Mouse (Mus musculus): Measurements from ENCODE around the gene Iqsec3.

The Iqsec3 gene

DNA sequence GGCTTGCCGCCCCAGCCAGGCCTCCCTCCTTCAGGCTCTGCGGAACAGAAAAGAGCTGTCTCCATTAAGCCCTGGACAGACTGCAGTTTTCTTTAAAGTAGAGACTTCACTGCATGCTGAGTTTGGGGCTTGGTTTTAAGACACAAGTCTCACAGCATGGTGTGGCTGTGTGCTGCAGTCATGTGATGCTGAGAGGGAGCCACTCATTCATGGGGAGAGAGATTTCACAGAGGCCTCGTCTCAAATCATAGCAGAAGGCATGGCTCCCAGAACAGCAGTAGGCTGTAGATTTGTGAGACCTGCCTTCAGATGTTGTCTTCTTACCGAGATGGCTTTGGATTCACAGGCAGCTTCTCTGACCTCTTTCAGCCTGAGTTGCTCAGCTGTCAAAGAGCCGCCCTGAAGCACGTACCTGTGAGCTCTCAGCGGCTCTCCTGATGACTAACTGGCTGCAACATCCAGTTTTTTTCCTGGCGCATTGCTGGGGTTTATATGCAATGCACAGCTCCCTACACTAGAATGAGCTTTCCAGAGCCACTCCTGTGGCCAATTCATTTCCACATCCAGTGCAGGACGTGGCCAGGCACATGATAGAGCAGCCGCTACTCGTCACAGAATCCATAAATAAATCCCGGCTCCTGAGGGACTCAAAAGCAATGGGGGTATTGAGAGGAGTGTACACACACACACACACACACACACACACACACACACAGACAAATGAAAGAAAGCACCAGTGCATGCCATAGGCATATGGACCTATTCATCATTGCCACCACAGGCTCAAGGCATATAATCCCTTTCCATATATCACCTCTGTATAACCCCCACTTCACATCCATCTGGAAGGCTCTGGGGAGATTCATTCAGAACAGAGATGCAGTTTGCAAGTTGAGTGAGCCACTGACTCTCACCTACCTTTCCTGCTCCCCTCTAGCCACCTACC lies 18.7 kb downstream of the Iqsec3 start:
- peak; percentile 41 to 52 for DNase-seq

DNA sequence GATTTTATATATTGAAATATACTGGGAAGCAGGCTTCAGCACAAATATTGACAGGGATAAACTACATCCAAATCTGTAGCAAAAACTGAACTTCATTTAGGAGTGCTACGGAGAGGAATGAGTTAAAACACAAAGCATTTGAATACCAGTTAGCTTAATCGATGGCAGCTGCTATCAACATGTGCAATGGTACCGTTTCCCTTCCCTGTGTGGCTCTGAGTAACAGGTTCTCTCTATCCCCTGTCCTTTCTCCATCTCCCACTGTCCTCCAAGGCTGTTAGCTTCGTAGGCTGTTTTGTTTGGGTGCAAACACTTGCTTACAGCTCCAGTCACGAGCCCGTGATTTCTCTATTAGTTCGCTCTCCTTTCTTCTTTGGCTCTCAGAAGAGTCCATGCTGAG lies 19.7 kb downstream of the Iqsec3 start:
- no peak for DNase-seq

- DNase-seq: no peak
These were observed 21.8 kb downstream of the Iqsec3 start for GRCm38 (mm10) chr6:121451703-121452102.

GRCm38 (mm10) chr6:121440696-121441220 lies 32.7 kb downstream of the Iqsec3 start:
- DNase-seq: no peak

- peak in 1 of 2 experiments; percentile 30 for DNase-seq
These were observed 48.6 kb downstream of the Iqsec3 start for GRCm38 (mm10) chr6:121424830-121425229.

- DNase-seq: peak; percentile 19 to 32
These were observed 49.1 kb downstream of the Iqsec3 start for GRCm38 (mm10) chr6:121424403-121424802.

DNA sequence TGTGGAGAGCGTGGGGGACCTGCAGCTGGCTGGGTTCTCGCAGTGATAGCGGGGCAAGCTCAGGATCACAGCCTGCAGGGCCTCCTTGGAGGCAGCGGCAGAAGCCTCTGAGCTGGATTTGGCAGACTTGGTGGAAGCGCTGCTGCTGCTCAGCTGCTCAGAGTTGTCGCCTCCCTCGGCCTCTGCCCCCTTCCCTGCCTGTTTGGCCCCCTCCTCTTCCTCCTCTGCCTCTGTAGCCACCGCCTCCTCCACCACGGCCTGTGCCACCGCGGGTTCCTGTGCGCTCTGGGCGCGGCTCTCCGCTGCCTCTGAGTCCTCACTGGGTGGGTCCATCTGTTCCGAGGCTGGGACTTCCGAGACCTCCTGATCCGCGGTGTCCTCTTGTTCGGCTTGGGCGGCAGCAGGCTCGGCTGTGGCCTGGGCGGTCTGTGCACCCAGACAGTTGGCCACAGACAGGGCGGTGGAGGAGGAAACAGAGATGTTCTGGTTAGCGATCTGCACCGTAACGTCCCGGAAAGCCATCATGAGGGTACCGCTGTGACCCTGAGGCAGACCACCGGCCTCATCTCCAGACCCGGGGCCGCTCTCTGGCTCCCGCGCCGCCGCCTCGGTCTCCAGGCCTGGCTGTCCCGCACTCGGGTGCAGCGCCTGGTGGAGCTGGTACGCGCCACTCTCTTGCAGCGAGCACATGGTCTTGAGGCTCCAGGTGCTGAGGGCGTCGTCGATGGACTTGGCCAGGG lies 60.8 kb downstream of the Iqsec3 start:
- DNase-seq: no peak

DNA sequence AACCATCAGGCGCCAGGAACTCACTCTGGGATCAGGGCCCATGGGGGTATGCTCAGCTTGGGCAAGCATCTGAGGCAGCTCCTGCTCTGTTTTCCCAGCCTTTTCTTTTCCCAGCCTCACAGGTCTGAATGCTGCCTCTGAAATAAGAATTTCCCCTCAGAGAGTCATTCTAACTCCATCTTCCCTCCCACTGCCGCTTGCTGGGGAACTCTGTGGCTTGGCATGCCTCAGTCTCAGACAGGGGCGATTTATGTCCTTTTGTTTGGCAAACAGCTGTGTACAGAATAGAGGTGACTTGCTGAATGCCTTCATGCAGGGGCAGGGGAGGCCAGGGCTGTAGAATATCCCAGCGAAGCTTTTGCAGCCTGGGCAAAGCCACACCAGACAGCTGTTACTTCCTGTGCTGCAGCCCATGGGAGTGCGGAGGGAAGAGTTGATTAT lies 65.9 kb downstream of the Iqsec3 start:
- DNase-seq: no peak

GRCm38 (mm10) chr6:121405311-121405710 lies 68.2 kb downstream of the Iqsec3 start:
- DNase-seq: no peak

- peak in 1 of 2 experiments; percentile 36 for DNase-seq
These were observed 70.7 kb downstream of the Iqsec3 start for GRCm38 (mm10) chr6:121402661-121403244.

DNA sequence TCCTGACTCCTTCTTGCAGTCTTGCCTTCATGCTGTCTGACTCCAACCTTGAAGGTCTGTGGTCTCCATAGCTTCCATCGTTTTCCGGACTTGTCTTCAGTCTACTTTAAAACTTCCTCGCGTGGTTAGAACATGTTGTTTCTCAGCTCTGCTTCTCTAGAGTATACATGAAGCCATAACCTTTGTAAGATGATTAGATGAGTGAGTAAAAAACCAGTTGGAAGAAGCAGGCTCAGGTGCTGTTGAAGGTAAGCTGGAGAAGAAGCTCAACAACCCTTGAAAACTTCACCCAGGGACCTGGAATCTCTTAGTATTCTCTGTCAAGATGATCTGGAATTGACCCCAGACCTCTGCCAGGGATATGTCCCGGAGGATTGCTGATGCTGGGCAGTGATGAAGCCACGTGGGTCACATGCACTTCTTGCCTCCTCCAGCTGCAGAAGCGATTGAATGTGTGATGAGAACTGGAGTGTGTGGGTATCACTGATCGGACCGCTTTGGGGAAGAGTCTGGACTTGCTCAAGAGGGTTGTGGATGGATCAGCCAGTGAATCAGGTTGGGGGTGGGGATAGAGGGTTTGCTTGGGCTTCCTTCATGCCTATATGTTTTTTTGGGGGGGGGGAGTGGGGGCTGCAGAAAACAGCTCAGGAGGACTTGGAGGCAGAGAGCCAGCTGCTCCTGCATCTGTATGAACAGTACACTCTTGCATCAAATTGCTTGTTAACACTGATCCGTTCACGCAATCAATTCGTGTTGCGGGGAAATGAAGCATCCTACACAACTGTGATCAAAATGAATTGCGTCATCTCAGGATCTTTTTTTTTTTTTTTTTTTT lies 71.4 kb downstream of the Iqsec3 start:
- DNase-seq: no peak

DNA sequence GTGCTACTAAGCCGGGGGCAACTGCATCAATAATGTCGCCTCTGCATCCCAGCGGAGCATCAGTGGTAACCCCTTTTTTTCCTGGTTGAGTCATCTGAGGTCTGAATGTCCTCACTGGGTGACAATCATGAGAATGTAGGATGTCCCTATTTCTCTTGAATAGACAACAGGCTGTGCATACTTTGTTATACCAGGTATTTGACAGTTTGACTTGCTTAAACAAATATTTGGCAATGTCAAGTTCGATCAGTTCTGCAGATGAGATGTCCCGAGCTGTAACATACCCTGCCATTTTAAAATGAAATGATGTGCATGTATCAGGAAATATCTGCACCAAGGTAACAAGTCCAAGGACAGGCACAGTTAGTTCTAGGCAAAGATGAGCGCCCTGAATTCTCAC lies 72.3 kb downstream of the Iqsec3 start:
- no peak for DNase-seq

- peak; percentile 22 to 42 for DNase-seq
These were observed 80.7 kb downstream of the Iqsec3 start for GRCm38 (mm10) chr6:121392610-121393252.

DNA sequence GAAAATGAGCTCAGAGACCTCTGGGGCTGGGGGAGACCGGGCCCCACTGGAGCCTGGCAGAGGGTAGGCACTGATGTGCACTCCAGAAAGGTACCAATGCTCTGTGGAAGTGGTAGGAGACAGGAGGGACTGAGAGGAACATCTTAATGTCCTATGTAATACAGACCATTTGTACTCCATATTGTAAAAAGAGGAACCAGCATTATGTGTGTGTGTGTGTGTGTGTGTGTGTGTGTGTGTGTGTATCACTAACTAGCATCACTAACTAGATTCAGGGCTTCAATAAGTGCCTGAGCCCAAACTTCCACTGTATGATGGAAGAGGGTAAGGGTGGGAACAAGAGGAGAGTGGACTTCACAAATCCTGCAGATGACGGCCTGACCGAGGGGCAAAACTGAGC lies 88.1 kb downstream of the Iqsec3 start:
- DNase-seq: no peak

DNA sequence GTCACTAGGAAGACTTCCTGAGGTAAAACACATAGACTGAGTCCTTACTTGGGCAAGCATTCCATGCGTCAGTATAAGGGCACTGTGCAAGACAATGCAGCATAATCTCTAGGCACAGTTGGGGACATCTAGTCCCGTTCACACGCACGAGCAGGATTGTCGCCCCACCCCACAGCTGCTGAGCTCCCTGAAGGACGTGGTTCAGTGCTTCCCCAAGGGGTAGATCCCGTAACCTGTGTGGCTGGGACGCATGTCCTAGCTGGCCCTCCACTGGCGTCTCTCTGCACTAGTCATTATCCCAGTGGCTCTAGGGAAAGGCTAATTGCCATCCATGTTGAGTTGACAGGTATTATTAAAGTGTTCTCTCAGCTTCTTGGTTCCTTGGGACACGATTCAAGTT lies 91.4 kb downstream of the Iqsec3 start:
- no peak for DNase-seq

DNA sequence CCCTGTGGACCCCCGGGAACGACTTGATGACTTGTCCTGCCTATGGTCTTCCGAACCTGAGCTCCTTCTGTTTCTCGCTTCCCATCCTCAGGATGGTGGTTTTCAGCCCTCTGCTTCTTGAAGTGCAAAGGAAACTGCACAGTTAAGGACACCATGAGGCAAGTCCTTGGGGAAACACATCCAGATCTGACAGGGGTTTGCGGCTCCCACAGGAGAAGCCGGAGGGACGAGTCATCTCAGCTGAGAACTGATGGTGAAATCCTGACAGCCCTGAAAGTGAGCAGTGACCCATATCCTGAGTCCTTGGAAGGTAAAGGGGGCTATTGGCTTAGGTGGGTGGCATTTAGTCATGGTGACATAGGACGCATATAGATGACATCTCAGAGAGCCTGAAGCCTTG lies 92.9 kb downstream of the Iqsec3 start:
- DNase-seq: no peak

DNA sequence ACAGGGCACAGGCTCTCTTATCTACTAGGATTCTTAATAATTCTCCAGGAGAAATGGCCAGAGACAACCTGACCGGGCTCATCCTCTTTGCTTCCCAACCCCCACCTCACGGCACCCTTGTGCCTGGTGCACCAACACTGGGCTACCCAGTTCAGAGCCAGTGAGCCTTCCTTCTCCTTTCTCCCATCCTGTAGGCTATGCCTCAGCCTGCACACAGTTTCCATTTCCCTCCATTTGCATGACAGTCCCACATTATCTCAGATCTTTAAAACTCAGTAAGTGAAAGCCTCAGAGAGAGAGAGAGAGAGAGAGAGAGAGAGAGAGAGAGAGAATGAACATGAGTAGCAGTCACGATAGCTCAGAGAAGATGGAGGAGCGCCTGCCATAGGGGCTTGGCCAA lies 95.2 kb downstream of the Iqsec3 start:
- no peak for DNase-seq

- DNase-seq: peak; percentile 31 to 39
These were observed 97.3 kb downstream of the Iqsec3 start for GRCm38 (mm10) chr6:121376159-121376558.

DNA sequence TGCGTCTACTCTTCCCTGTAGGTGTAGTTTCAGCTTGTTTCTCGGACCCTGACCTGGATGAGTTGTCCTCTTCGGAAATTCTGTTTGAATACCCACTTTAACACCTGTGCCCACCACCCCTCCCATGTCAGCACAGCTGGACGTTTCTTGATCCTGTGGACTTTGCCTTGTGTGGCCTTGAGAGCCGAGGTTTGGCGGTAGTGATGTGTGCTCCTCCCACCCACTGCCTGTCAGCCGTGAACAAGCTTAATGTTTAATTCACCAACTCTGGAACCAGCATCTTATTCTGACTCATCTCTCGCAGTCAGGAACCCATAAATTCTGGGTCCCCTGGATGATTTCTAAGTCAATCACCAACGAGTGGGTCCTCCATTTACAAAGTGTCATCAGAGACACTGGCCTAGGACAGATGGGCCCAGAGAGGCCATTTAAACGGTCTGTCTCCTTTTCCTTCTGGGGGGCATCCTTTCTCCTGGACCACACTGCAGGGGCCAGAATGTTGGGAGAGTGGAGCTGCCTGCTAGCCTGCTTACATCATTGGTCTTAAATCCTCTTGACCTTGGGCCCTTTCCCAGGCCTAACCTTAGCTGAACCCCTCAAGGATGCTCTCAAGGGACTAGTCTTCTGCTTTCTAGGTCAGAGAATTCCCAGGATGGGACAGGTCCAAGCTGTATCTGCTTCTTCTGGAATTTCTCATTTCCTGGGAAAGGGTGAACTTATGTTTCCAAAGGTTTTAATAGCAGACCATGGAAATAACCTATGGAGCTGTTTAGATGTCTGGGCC lies 102.1 kb downstream of the Iqsec3 start:
- DNase-seq: no peak

- DNase-seq: no peak
These were observed 106.4 kb downstream of the Iqsec3 start for GRCm38 (mm10) chr6:121367099-121367498.

- DNase-seq: peak; percentile 52 to 56
These were observed 106.9 kb downstream of the Iqsec3 start for GRCm38 (mm10) chr6:121366537-121366936.
